Mouse (Mus musculus) gastrocnemius, adult 18-20 months (tissue): ENCODE results near the gene Stk39. TPM values are rescaled to one million over a fixed set of nuclear protein-coding genes. Genes with fewer than 3 reads are reported as not detected.

ENCODE experiments used
- DNase-seq: peaks from one replicate; pipeline ENCODE4 v3.0.0; 2021; ENCODE audit warnings: low spot score
- total RNA-seq, 2 experiments: library from RNA; stranded (reverse); gene quantifications; 2 replicates each; pipeline ENCODE4 v1.2.3; 2021

Stk39 gene
- total RNA-seq, 2 experiments from 2014 or later: 2.1 to 2.8 TPM

GRCm38 (mm10) chr2:68385654-68386312 is 86.3 kb downstream of the Stk39 start:
- DNase-seq: no peak

- DNase-seq: no peak
These were observed 88.1 kb downstream of the Stk39 start for GRCm38 (mm10) chr2:68383964-68384363.

GRCm38 (mm10) chr2:68382394-68383059 is 89.5 kb downstream of the Stk39 start:
- no peak for DNase-seq

GRCm38 (mm10) chr2:68381881-68382280 is 90.2 kb downstream of the Stk39 start:
- DNase-seq: no peak

- DNase-seq: no peak
These were observed 90.9 kb downstream of the Stk39 start for GRCm38 (mm10) chr2:68381205-68381604.

GRCm38 (mm10) chr2:68379631-68380030 is 92.4 kb downstream of the Stk39 start:
- DNase-seq: no peak

DNA sequence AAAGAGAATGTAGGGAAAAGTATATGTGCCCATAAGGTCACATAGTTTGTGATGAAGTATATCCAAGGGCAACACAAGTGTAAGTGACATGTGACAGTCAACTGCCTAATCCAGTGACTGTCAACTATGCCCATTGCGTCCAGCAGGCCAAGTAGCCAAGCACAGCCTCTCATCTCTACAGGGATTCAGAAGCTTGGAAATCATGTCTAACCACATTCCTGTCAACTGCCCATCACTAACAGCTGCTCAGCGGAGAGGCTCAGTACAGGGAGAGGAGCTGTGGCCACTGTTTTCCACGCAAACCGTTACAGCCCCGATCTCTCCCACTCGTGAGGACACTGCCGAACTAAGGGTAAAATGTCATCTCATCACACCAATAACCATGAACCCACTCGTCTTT is 93.7 kb downstream of the Stk39 start:
- no peak for DNase-seq

DNA sequence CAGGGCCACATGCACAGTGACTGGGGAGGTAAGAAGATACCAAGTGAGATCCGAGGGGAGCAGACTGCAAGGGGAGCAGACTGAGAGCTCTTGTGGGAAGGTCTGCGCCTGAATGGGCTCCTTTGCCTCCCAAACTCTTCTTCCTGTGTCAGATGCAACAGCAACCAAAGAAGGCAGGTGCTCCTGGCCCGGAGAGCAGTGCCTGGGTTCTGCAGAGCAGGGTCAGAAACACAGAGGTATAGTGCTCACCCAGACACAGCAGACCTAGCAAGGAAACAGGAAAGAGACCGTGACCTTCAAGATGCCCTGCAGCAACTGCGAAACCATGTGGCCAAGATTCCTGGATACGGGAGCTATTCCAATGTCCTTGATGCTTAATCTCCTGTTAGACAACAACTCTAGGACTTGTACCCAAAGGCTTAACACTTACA is 94.8 kb downstream of the Stk39 start:
- no peak for DNase-seq

- peak; percentile 68 for DNase-seq
These were observed 95.4 kb downstream of the Stk39 start for GRCm38 (mm10) chr2:68376660-68377059.

GRCm38 (mm10) chr2:68374202-68374601 is 97.9 kb downstream of the Stk39 start:
- DNase-seq: no peak

DNA sequence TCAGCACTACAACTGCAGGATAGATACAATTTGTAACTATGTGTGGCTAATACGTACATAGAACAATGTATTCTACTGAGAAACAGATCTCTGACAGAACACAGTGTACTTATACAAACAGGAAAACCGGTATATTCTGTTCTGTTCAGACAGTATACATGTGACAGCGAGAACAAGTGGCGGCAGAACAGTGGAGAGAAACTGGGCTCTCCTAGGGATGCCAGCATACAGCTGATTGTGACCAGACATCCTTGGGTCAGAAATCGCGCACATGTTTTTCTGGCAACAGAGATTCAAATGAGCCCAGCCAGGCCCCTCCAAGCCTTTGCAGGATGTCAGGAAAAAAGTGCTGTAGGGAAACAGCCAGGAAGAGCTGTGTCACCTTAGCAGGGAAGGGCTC is 100.2 kb downstream of the Stk39 start:
- no peak for DNase-seq

DNA sequence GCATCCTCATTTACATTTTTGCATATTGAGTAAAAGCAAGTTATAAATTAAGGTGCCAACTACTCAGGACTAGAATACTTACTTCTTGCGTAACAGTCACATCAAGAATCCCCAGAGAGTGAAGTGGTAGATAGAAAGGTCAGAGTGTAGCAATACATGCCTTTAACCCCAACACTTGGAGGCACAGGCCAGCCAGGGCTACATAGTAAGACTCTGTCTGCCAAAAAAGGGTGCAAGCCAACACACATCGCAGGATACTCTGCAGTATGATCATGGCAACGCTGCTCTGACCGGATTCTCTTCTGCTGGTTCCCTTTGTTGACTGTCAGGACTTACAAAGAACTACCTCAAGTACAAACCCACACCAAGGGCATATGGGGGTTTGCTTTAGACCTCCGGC is 101.7 kb downstream of the Stk39 start:
- no peak for DNase-seq

- no peak for DNase-seq
These were observed 103.0 kb downstream of the Stk39 start for GRCm38 (mm10) chr2:68369080-68369479.

GRCm38 (mm10) chr2:68367944-68368343 is 104.1 kb downstream of the Stk39 start:
- no peak for DNase-seq

GRCm38 (mm10) chr2:68366897-68367193 is 105.2 kb downstream of the Stk39 start:
- no peak for DNase-seq

DNA sequence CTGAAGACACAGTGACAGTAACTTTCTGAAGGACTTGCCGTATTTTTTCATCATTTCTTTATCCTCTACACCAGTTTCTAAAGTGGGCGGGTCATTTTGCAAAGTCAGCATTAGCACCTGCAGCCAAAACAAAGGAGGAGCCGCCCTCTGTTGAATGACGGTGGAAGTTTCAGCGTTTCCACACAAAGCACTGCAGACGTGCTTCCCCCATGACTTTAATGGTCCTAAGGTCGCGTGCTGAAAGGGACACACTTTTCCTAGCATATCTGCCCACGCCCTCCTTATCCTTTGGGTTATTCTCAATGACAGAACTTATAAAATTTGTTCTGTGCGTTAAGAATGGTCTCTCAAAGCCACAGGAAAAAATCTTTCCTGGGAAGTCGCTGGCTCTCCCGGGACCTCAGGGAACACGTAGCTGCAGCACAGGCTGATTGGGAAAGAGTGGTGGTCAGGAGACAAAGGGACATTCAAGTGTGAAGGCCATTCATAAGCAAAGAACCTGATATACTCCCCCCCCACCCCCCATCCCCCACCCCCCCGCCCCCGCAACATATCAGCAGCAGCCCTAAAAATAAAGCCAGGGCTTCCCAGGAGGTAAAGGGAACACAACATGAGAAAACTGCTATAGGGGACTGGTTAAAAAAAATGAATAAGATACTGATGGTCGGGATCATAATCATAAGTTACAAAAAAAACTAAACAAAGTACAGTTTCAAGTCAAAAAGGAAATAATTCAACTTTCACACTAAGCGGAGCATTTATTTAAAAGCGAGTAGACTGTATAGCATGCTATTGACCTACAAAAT is 105.8 kb downstream of the Stk39 start:
- no peak for DNase-seq

DNA sequence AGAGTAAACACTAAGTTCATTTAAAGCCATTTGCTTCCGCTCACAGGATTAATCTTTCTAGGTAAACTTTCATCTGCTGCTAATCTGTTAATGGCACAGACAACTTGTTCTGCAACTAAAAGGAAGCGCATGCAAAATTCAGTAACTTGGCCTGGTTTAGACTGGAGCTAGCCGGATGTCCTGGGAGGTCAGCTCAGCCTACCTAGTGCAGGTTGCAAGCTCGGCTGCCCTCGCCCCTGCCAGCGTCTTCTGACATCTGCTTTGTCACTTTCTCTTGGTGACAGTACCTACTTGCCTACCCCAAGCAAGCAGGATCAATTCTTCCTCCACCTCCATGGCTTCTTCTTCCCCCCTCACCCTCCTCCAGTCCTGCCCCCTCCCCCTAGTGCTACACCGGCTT is 106.6 kb downstream of the Stk39 start:
- no peak for DNase-seq

DNA sequence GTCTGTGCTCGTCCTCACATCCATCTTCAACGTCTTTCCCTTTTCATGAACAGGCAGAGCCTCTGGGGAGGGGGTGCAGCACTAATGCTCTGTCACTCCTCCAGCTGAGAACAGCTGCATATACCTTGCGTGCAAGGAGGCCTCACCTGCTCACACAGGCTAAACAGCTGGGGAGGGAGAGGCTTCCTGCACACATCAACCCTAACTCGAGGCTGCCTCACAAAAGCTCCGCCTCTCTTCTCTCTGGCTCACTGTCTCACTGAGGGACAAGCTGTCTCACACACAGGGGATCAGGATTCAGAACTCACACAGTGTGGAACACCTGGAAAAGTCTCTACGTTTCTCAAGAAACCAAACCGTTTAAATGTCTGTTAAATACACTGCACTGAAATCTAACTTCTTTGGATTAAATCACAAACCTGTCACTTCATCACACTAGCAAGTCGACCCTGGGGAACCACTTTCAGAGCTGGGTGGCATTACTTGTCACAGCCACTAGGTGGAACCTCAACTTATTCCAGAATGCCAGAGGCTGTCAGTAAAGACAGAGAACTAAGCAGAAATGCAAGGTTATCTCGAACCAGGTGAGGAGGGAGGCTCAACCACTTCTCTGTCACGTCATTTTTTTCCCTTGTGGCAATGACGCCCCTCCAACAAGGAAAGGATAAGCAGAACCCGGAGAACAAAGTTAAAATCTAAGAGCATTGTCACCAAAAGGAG is 107.7 kb downstream of the Stk39 start:
- peak; percentile 30 for DNase-seq

DNA sequence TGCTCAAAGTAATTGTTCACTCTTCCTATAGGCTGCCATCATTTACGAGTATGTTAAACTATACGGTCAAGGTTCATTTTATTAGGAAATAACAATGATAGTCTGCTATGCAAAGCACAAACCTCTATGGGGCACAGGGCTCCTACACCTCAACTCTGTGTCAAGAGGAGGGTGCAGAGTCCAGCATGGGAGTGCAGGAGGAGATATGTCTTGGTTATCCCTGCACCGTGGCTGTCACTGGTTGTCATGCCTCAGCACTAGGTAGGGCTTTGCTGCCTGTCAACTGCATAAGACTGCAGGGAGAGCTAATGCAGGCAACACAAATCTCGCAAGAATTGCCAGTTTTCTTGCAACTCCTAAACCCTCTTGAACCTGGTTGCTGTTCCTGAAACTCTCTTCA is 108.9 kb downstream of the Stk39 start:
- DNase-seq: no peak

- DNase-seq: no peak
These were observed 110.4 kb downstream of the Stk39 start for GRCm38 (mm10) chr2:68361701-68362100.

- peak; percentile 74 for DNase-seq
These were observed 121.4 kb downstream of the Stk39 start for GRCm38 (mm10) chr2:68350621-68351020.
